Mouse (Mus musculus) bone marrow, adult 2 months (tissue): ENCODE measurements at regions not wholly inside any gene's neighbourhood (a gene's known extent, or its start where the extent isn't known, plus 50 kb on each side); places are given as distances from the start of the nearest gene placed in this dataset.

ENCODE experiments used
- CTCF ChIP-seq: fragments of 200-500 bp; IDR thresholded peaks from 2 replicates; pipeline ENCODE4 v1.5.1; 2011; ENCODE audit warnings: low read length, control low read depth; ENCODE audit not compliant: control insufficient read depth, insufficient read depth
- POLR2A ChIP-seq: fragments of 200-500 bp; IDR thresholded peaks from 2 replicates; pipeline ENCODE4 v1.6.1; 2011; ENCODE audit warnings: low read depth, mild to moderate bottlenecking, control low read depth, low read length, borderline replicate concordance; ENCODE audit not compliant: control insufficient read depth

GRCm38 (mm10) chr4:55297841-55298240, 52.0 kb upstream of the Rad23b start:
- TF ChIP-seq POLR2A (no peak), CTCF (no peak)
